Mouse (Mus musculus) kidney, adult 2 months (tissue): ENCODE measurements around the gene Cul1.

Source experiments
- CTCF ChIP-seq: fragments of 200-500 bp; conservative IDR thresholded peaks from 2 replicates; pipeline ENCODE4 v1.5.1; 2011; ENCODE audit warnings: low read depth, mild to moderate bottlenecking, control low read depth, low read length, moderate library complexity, mixed read lengths; ENCODE audit not compliant: insufficient read depth, insufficient read length
- POLR2A ChIP-seq: fragments of 200-500 bp; IDR thresholded peaks from one replicate; pipeline ENCODE4 v1.6.1; 2011; ENCODE audit warnings: low read depth, low read length, control low read depth

GRCm38 (mm10) chr6:47469760-47470159 lies 16.6 kb downstream of the Cul1 start:
- no peak for TF ChIP-seq CTCF
- no peak for TF ChIP-seq POLR2A
